Mouse (Mus musculus) cortical plate, adult 2 months (tissue): ENCODE measurements around the gene Stk40.

Source experiments
- CTCF ChIP-seq: fragments of 200-500 bp; IDR thresholded peaks from 2 replicates; pipeline ENCODE4 v1.5.1; 2011; ENCODE audit warnings: mild to moderate bottlenecking, control low read depth, low read length; ENCODE audit not compliant: insufficient read depth; ENCODE audit errors: extremely low read depth
- POLR2A ChIP-seq: fragments of 200-500 bp; IDR thresholded peaks from 2 replicates; pipeline ENCODE4 v1.6.1; 2011; ENCODE audit warnings: mild to moderate bottlenecking, low read length, control low read depth; ENCODE audit not compliant: insufficient read depth; ENCODE audit errors: extremely low read depth

GRCm38 (mm10) chr4:126058997-126059362 lies 44.8 kb upstream of the Stk40 start:
- TF ChIP-seq CTCF = no peak
- no peak for TF ChIP-seq POLR2A
